Mouse (Mus musculus): Measurements from ENCODE around the gene Polr3g. TPM values are rescaled to one million over a fixed set of nuclear protein-coding genes. Genes with fewer than 3 reads are reported as not detected.
"Not testable (repeated sequence)": the region's sequence is repeated elsewhere in the genome, so short reads cannot be mapped to it uniquely, and the experiment has no call there.

Polr3g gene
- polyA plus RNA-seq, 1 experiment from 2014 or later = 24.9 TPM

- WGBS = 92% methylated on average over 8 of the region's 8 CpGs
- Histone ChIP-seq H3K4me3 (no peak overlapping the region), H3K36me3 (peaks cover 55% of the 10 kb centered on the region), H3K4me1 (peaks cover 6% of the 10 kb centered on the region), H3K27ac (replicated peaks) (no peak overlapping the region), H3K9me3 (replicated peaks) (no peaks in the 10 kb centered on the region), H3K27me3 (ENCODE audit: low read depth, poor library complexity, severe bottlenecking) (no peaks in the 10 kb centered on the region)
- no peak for DNase-seq (ENCODE audit: low spot score)
Observed at GRCm38 (mm10) chr13:81675333-81675732, 35.5 kb downstream of the Polr3g start.

GRCm38 (mm10) chr13:81667713-81668112, 43.1 kb downstream of the Polr3g start:
- no peak overlapping the region for H3K4me3 ChIP-seq
- no peaks in the 10 kb centered on the region for H3K4me1 ChIP-seq
- WGBS = 90% methylated on average over 5 of the region's 5 CpGs
- H3K9me3 ChIP-seq (replicated peaks) = no peaks in the 10 kb centered on the region
- no peak overlapping the region for H3K27ac ChIP-seq (replicated peaks)
- no peaks in the 10 kb centered on the region for H3K27me3 ChIP-seq (ENCODE audit: low read depth, poor library complexity, severe bottlenecking)
- H3K36me3 ChIP-seq = peaks cover 75% of the 10 kb centered on the region
- no peak for DNase-seq (ENCODE audit: low spot score)

GRCm38 (mm10) chr13:81664331-81664698, 46.5 kb downstream of the Polr3g start:
- DNase-seq (ENCODE audit: low spot score) = no peak
- 94% methylated on average over 5 of the region's 5 CpGs for WGBS
- peaks cover 7% of the 10 kb centered on the region for H3K4me1 ChIP-seq
- peaks cover 74% of the 10 kb centered on the region for H3K36me3 ChIP-seq
- H3K27me3 ChIP-seq (ENCODE audit: low read depth, poor library complexity, severe bottlenecking) = no peaks in the 10 kb centered on the region
- no peak overlapping the region for H3K27ac ChIP-seq (replicated peaks)
- no peak overlapping the region for H3K4me3 ChIP-seq
- H3K9me3 ChIP-seq (replicated peaks) = no peaks in the 10 kb centered on the region

- H3K4me1 ChIP-seq = peaks cover 11% of the 10 kb centered on the region
- 93% methylated on average over 12 of the region's 12 CpGs for WGBS
- H3K9me3 ChIP-seq (replicated peaks) = no peaks in the 10 kb centered on the region
- DNase-seq (ENCODE audit: low spot score) = no peak
- no peaks in the 10 kb centered on the region for H3K27me3 ChIP-seq (ENCODE audit: low read depth, poor library complexity, severe bottlenecking)
- no peak overlapping the region for H3K4me3 ChIP-seq
- H3K27ac ChIP-seq (replicated peaks) = no peak overlapping the region
- peaks cover 68% of the 10 kb centered on the region for H3K36me3 ChIP-seq
Observed at GRCm38 (mm10) chr13:81663566-81664330, 47.1 kb downstream of the Polr3g start.

GRCm38 (mm10) chr13:81658053-81658752, 52.6 kb downstream of the Polr3g start:
- Histone ChIP-seq H3K4me3 (peak overlapping the region; percentile 87), H3K27ac (replicated peaks) (peak overlapping the region; percentile 94), H3K27me3 (ENCODE audit: low read depth, poor library complexity, severe bottlenecking) (no peaks in the 10 kb centered on the region), H3K36me3 (peaks cover 21% of the 10 kb centered on the region), H3K9me3 (replicated peaks) (peaks cover 3% of the 10 kb centered on the region; the same call in 1 of the 2 replicates), H3K4me1 (peaks cover 37% of the 10 kb centered on the region)
- WGBS = 15% methylated on average over 21 of the region's 21 CpGs
- no peak for DNase-seq (ENCODE audit: low spot score)

- peaks cover 41% of the 10 kb centered on the region for H3K4me1 ChIP-seq
- DNase-seq (ENCODE audit: low spot score) = peak; percentile 92
- H3K36me3 ChIP-seq = peaks cover 21% of the 10 kb centered on the region
- H3K9me3 ChIP-seq (replicated peaks) = peaks cover 3% of the 10 kb centered on the region; the same call in 1 of the 2 replicates
- H3K4me3 ChIP-seq = peak within 1 kb of the TSS; percentile 87
- peak within 1 kb of the TSS; percentile 94 for H3K27ac ChIP-seq (replicated peaks)
- no peaks in the 10 kb centered on the region for H3K27me3 ChIP-seq (ENCODE audit: low read depth, poor library complexity, severe bottlenecking)
- under 1% methylated on average over 73 of the region's 73 CpGs for WGBS
Observed at GRCm38 (mm10) chr13:81657351-81658052, 53.3 kb downstream of the Polr3g start, which contains the start of gene Lysmd3. TSS of gene Lysmd3 (plus strand) at chr13:81657663.

- peaks cover 21% of the 10 kb centered on the region for H3K36me3 ChIP-seq
- WGBS = 14% methylated on average over 5 of the region's 5 CpGs
- no peak for DNase-seq (ENCODE audit: low spot score)
- H3K4me3 ChIP-seq = peak overlapping the region; percentile 87
- H3K27me3 ChIP-seq (ENCODE audit: low read depth, poor library complexity, severe bottlenecking) = no peaks in the 10 kb centered on the region
- peaks cover 46% of the 10 kb centered on the region for H3K4me1 ChIP-seq
- peaks cover 3% of the 10 kb centered on the region; the same call in 1 of the 2 replicates for H3K9me3 ChIP-seq (replicated peaks)
- peak overlapping the region; percentile 94 for H3K27ac ChIP-seq (replicated peaks)
Observed at GRCm38 (mm10) chr13:81657008-81657350, 53.8 kb downstream of the Polr3g start.

GRCm38 (mm10) chr13:81656091-81656850, 54.5 kb downstream of the Polr3g start:
- Histone ChIP-seq H3K27ac (replicated peaks) (peak overlapping the region; percentile 94), H3K36me3 (peaks cover 14% of the 10 kb centered on the region), H3K27me3 (ENCODE audit: low read depth, poor library complexity, severe bottlenecking) (no peaks in the 10 kb centered on the region), H3K4me1 (peaks cover 53% of the 10 kb centered on the region), H3K4me3 (peak overlapping the region; percentile 87), H3K9me3 (replicated peaks) (peaks cover 3% of the 10 kb centered on the region; the same call in 1 of the 2 replicates)
- DNase-seq (ENCODE audit: low spot score) = peak; percentile 62
- 12% methylated on average over 14 of the region's 14 CpGs for WGBS

- WGBS = 88% methylated on average over 5 of the region's 6 CpGs
- H3K9me3 ChIP-seq (replicated peaks); H3K4me3 ChIP-seq; DNase-seq (ENCODE audit: low spot score); H3K27ac ChIP-seq (replicated peaks); H3K27me3 ChIP-seq (ENCODE audit: low read depth, poor library complexity, severe bottlenecking); H3K36me3 ChIP-seq: not testable (repeated sequence)
- peaks cover 19% of the 10 kb centered on the region for H3K4me1 ChIP-seq
Observed at GRCm38 (mm10) chr13:81650382-81650781, 60.4 kb downstream of the Polr3g start.

- H3K4me1 ChIP-seq = peaks cover 22% of the 10 kb centered on the region
- H3K27ac ChIP-seq (replicated peaks) = no peak overlapping the region
- no peak overlapping the region for H3K4me3 ChIP-seq
- no peak for DNase-seq (ENCODE audit: low spot score)
- H3K36me3 ChIP-seq = no peaks in the 10 kb centered on the region
- H3K27me3 ChIP-seq (ENCODE audit: low read depth, poor library complexity, severe bottlenecking) = no peaks in the 10 kb centered on the region
- no peaks in the 10 kb centered on the region for H3K9me3 ChIP-seq (replicated peaks)
- WGBS = 91% methylated on average over 6 of the region's 6 CpGs
Observed at GRCm38 (mm10) chr13:81646348-81646747, 64.5 kb downstream of the Polr3g start.

- no peaks in the 10 kb centered on the region for H3K36me3 ChIP-seq
- no peaks in the 10 kb centered on the region for H3K9me3 ChIP-seq (replicated peaks)
- no peak overlapping the region for H3K4me3 ChIP-seq
- WGBS = 90% methylated on average over 11 of the region's 11 CpGs
- H3K27ac ChIP-seq (replicated peaks) = no peak overlapping the region; the same call in 1 of the 2 replicates
- H3K27me3 ChIP-seq (ENCODE audit: low read depth, poor library complexity, severe bottlenecking) = no peaks in the 10 kb centered on the region
- H3K4me1 ChIP-seq = peaks cover 42% of the 10 kb centered on the region
- DNase-seq (ENCODE audit: low spot score) = no peak
Observed at GRCm38 (mm10) chr13:81644047-81644565, 66.7 kb downstream of the Polr3g start.

Measured in midbrain, embryonic 10.5 days (tissue).